Mouse (Mus musculus) liver, adult 2 months (tissue): ENCODE results near the gene Ttll11.

Experiments
- CTCF ChIP-seq: fragments of 200-500 bp; IDR thresholded peaks from 2 replicates; pipeline ENCODE4 v1.5.1; 2011; ENCODE audit warnings: low read depth, low read length, control low read depth
- POLR2A ChIP-seq: fragments of 200-500 bp; IDR thresholded peaks from 2 replicates; pipeline ENCODE4 v1.6.1; 2011; ENCODE audit warnings: low read length, control low read depth; ENCODE audit not compliant: insufficient read depth; ENCODE audit errors: extremely low read depth

DNA sequence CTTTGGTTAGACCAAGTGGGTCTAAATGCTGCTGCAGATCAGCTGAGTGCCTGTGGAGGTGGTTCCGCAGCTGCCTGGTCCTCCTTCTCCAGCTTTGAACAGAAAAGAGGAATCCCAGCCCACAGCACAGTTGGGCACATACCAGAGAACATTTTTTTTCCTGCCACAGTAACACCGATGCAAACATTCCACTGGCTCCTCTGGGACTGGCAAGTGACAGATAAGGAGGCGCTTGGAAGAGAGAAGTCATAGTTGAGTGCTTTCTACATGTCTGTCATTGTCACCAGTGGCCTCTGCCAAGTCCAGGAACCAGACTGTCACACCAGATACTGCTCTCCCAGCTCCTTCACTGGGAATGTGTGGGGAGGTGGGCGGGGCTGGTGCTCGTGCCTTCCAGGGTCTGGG lies 204.1 kb downstream of the Ttll11 start:
- TF ChIP-seq CTCF, result no peak
- TF ChIP-seq POLR2A, result no peak
